Comparison of ENCODE assay signal across 7 mouse cellular contexts in the genomic region with DNA sequence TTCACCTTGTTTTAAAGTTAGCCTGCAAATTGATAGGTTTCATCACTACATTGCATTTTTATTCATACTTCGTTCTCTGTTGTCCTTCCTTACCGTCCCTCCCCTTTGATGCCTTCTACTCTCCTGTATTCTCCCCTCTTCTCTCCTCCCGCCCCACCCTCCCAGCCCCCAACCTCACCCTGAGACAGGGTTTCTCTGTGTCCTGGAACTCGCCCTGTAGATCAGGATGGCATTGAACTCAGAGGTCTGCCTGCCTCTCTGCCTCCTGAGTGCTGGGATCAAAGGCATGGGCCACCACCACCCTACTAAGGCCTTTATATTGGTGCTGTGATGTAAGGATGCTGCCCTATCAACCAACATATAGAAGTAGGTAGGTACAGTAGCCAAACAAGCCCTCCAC. TPM values are rescaled to one million over a fixed set of nuclear protein-coding genes. Genes with fewer than 3 reads are reported as not detected.
DNase-seq lines count a peak whose midpoint lies in the region; ATAC-seq and TF ChIP-seq lines count a peak whose summit lies in the region.

No protein-coding gene starts in this region.

- H3K36me3 ChIP-seq in lung, embryonic 14.5 days (ENCODE audit: insufficient read depth): no peaks in the 10 kb centered on the region
- H3K36me3 ChIP-seq in forebrain, embryonic 15.5 days: no peaks in the 10 kb centered on the region
- no peaks in the 10 kb centered on the region for H3K36me3 ChIP-seq in liver, embryonic 11.5 days (ENCODE audit: control insufficient read depth, insufficient read depth, low read length)
- no peaks in the 10 kb centered on the region for H3K36me3 ChIP-seq in stomach, embryonic 16.5 days (ENCODE audit: control insufficient read depth, insufficient read depth, low read length)
- H3K36me3 ChIP-seq in kidney, adult 2 months (ENCODE audit: control insufficient read depth, insufficient read depth, low read length): no peaks in the 10 kb centered on the region

- WGBS in lung, embryonic 14.5 days: 35% methylated on average over 4 of the region's 4 CpGs
- 40% methylated on average over 4 of the region's 4 CpGs for WGBS in forebrain, embryonic 15.5 days
- WGBS in liver, embryonic 11.5 days: 33% methylated on average over 4 of the region's 4 CpGs
- WGBS in stomach, embryonic 16.5 days: 34% methylated on average over 4 of the region's 4 CpGs
- WGBS in kidney, adult 2 months: 43% methylated on average over 4 of the region's 4 CpGs

- H3K9ac ChIP-seq in lung, embryonic 14.5 days: peak overlapping the region; percentile 63; the same call in 1 of the 2 replicates
- no peak overlapping the region for H3K9ac ChIP-seq in forebrain, embryonic 15.5 days (replicated peaks)
- H3K9ac ChIP-seq in liver, embryonic 11.5 days (ENCODE audit: low read depth, low read length): peak overlapping the region; percentile 68; the same call in 1 of the 2 replicates
- H3K9ac ChIP-seq in stomach, embryonic 16.5 days (ENCODE audit: low read length): no peak overlapping the region

- H3K4me3 ChIP-seq in lung, embryonic 14.5 days (ENCODE audit: low read depth, low read length): peak overlapping the region; percentile 57
- peak overlapping the region; percentile 63 for H3K4me3 ChIP-seq in forebrain, embryonic 15.5 days
- H3K4me3 ChIP-seq in liver, embryonic 11.5 days (ENCODE audit: low read depth, low read length): peak overlapping the region; percentile 74
- H3K4me3 ChIP-seq in stomach, embryonic 16.5 days (replicated peaks; ENCODE audit: low read length): peak overlapping the region; percentile 61
- H3K4me3 ChIP-seq in kidney, adult 2 months (ENCODE audit: insufficient read depth, low read depth, low read length): no peak overlapping the region

- no peaks in the 10 kb centered on the region for H3K27me3 ChIP-seq in lung, embryonic 14.5 days (ENCODE audit: insufficient read depth, low read length)
- no peaks in the 10 kb centered on the region for H3K27me3 ChIP-seq in forebrain, embryonic 15.5 days
- H3K27me3 ChIP-seq in liver, embryonic 11.5 days (replicated peaks; ENCODE audit: control insufficient read depth, insufficient read depth, low read length): no peaks in the 10 kb centered on the region
- no peaks in the 10 kb centered on the region for H3K27me3 ChIP-seq in stomach, embryonic 16.5 days (ENCODE audit: control insufficient read depth, insufficient read depth, low read length)
- no peaks in the 10 kb centered on the region for H3K27me3 ChIP-seq in kidney, adult 2 months (replicated peaks; ENCODE audit: control insufficient read depth, insufficient read depth, low read length)

- peak overlapping the region; percentile 89 for H3K4me2 ChIP-seq in lung, embryonic 14.5 days
- H3K4me2 ChIP-seq in forebrain, embryonic 15.5 days (replicated peaks): peak overlapping the region; percentile 82
- H3K4me2 ChIP-seq in liver, embryonic 11.5 days: peak overlapping the region; percentile 82
- peak overlapping the region; percentile 91 for H3K4me2 ChIP-seq in stomach, embryonic 16.5 days (ENCODE audit: low read depth, low read length)

- H3K27ac ChIP-seq in lung, embryonic 14.5 days (ENCODE audit: low read depth): no peak overlapping the region
- no peak overlapping the region for H3K27ac ChIP-seq in forebrain, embryonic 15.5 days (replicated peaks)
- H3K27ac ChIP-seq in liver, embryonic 11.5 days (ENCODE audit: low read depth, low read length): no peak overlapping the region
- H3K27ac ChIP-seq in stomach, embryonic 16.5 days (ENCODE audit: low read length): no peak overlapping the region
- H3K27ac ChIP-seq in kidney, adult 2 months (ENCODE audit: insufficient read depth, low read depth, low read length): no peak overlapping the region

- TF ChIP-seq POLR2A in kidney, adult 2 months (IDR thresholded peaks at IDR 0.05; ENCODE audit: low read depth, low read length): no peak

- no peaks in the 10 kb centered on the region for H3K4me1 ChIP-seq in lung, embryonic 14.5 days (ENCODE audit: insufficient read depth)
- peaks cover 10% of the 10 kb centered on the region for H3K4me1 ChIP-seq in forebrain, embryonic 15.5 days
- H3K4me1 ChIP-seq in liver, embryonic 11.5 days (replicated peaks; ENCODE audit: control insufficient read depth, insufficient read depth, low read length): 0 out of 2 replicates have a peak, but pooled peaks cover 15% of the 10 kb centered on the region
- no peaks in the 10 kb centered on the region for H3K4me1 ChIP-seq in stomach, embryonic 16.5 days (ENCODE audit: control insufficient read depth, insufficient read depth, low read length)
- no peaks in the 10 kb centered on the region for H3K4me1 ChIP-seq in kidney, adult 2 months (ENCODE audit: control insufficient read depth, insufficient read depth, low read length)

- ATAC-seq in lung, embryonic 14.5 days (ENCODE audit: insufficient read depth): peak; percentile 32; the same call in 1 of the 2 replicates
- ATAC-seq in forebrain, embryonic 15.5 days (replicated peaks): no peak
- no peak for ATAC-seq in liver, embryonic 11.5 days (replicated peaks; ENCODE audit: low FRiP score)
- ATAC-seq in stomach, embryonic 16.5 days (ENCODE audit: insufficient read depth, low FRiP score): no peak

- no peaks in the 10 kb centered on the region for H3K9me3 ChIP-seq in lung, embryonic 14.5 days (ENCODE audit: low read depth, low read length)
- no peaks in the 10 kb centered on the region for H3K9me3 ChIP-seq in forebrain, embryonic 15.5 days
- H3K9me3 ChIP-seq in liver, embryonic 11.5 days (ENCODE audit: control insufficient read depth, low read length): no peaks in the 10 kb centered on the region
- H3K9me3 ChIP-seq in stomach, embryonic 16.5 days (replicated peaks; ENCODE audit: control insufficient read depth, low read length): no peaks in the 10 kb centered on the region

- no peak for DNase-seq in lung, embryonic 14.5 days
- no peak for DNase-seq in lung, postnatal 10 days
- no peak for DNase-seq in liver, embryonic 11.5 days (ENCODE audit: low spot score)
- DNase-seq in layer of hippocampus, postnatal 36 days: no peak
- DNase-seq in kidney, adult 2 months: no peak

- no peak for TF ChIP-seq CTCF in lung, embryonic 14.5 days (IDR thresholded peaks at IDR 0.05; ENCODE audit: low read depth)
- no peak for TF ChIP-seq CTCF in kidney, adult 2 months (conservative IDR thresholded peaks at IDR 0.05; ENCODE audit: insufficient read depth, insufficient read length, low read depth, low read length)

RNA-seq across cellular contexts. Expression of gene Dhtkd1, which starts 0.5 kb away (rescaled TPM):
- 3.5 and 3.8 TPM in 2 replicates for polyA plus RNA-seq in lung, embryonic 14.5 days (2014; fragmentation: Nextera tagmentation; extraction: Ambion mirVana)
- 6.0 and 8.9 TPM in 2 replicates for polyA plus RNA-seq in forebrain, embryonic 15.5 days (2015; fragmentation: Nextera tagmentation; extraction: Ambion mirVana)
- polyA plus RNA-seq in liver, embryonic 11.5 days (2014; fragmentation: Nextera tagmentation; extraction: Ambion mirVana): 3.5 and 4.8 TPM in 2 replicates
- polyA plus RNA-seq in stomach, embryonic 16.5 days (2015; fragmentation: Nextera tagmentation; extraction: Ambion mirVana): 2.4 and 3.4 TPM in 2 replicates
- total RNA-seq in layer of hippocampus, postnatal 36 days (2021): 1 to 10 TPM; 8.2 to 8.9 TPM
- polyA plus RNA-seq in kidney, adult 2 months (2012; rRNA removed): 25.2 and 27.0 TPM in 2 replicates

RNA-seq across cellular contexts. Expression of gene Upf2, which starts 8.2 kb away (rescaled TPM):
- polyA plus RNA-seq in lung, embryonic 14.5 days (2014; fragmentation: Nextera tagmentation; extraction: Ambion mirVana): 11.6 and 11.7 TPM in 2 replicates
- polyA plus RNA-seq in forebrain, embryonic 15.5 days (2015; fragmentation: Nextera tagmentation; extraction: Ambion mirVana): 9.1 and 9.5 TPM in 2 replicates
- 10.4 and 10.7 TPM in 2 replicates for polyA plus RNA-seq in liver, embryonic 11.5 days (2014; fragmentation: Nextera tagmentation; extraction: Ambion mirVana)
- 10.4 and 11.3 TPM in 2 replicates for polyA plus RNA-seq in stomach, embryonic 16.5 days (2015; fragmentation: Nextera tagmentation; extraction: Ambion mirVana)
- total RNA-seq in layer of hippocampus, postnatal 36 days (2021): 10 to 100 TPM; 46.4 to 48.2 TPM
- 2.8 and 4.3 TPM in 2 replicates for polyA plus RNA-seq in kidney, adult 2 months (2012; rRNA removed)

RNA-seq across cellular contexts. Expression of gene Sec61a2, which starts 47.8 kb away (rescaled TPM):
- polyA plus RNA-seq in lung, embryonic 14.5 days (2014; fragmentation: Nextera tagmentation; extraction: Ambion mirVana): 72.6 and 74.0 TPM in 2 replicates
- polyA plus RNA-seq in forebrain, embryonic 15.5 days (2015; fragmentation: Nextera tagmentation; extraction: Ambion mirVana): 88.2 and 95.8 TPM in 2 replicates
- 48.1 and 51.8 TPM in 2 replicates for polyA plus RNA-seq in liver, embryonic 11.5 days (2014; fragmentation: Nextera tagmentation; extraction: Ambion mirVana)
- polyA plus RNA-seq in stomach, embryonic 16.5 days (2015; fragmentation: Nextera tagmentation; extraction: Ambion mirVana): 66.9 and 70.4 TPM in 2 replicates
- total RNA-seq in layer of hippocampus, postnatal 36 days (2021): 100 to 1,000 TPM in 1 of 2 experiments, 10 to 100 TPM in 1; 92.0 to 108 TPM
- polyA plus RNA-seq in kidney, adult 2 months (2012; rRNA removed): 23.3 and 26.7 TPM in 2 replicates

Comparison
In these comparisons a context has a peak if more than half of its experiments do, and no peak if none do; other contexts are left out.
1. H3K9ac ChIP-seq: peak in lung, embryonic 14.5 days (single experiment) and liver, embryonic 11.5 days (single experiment); none in forebrain, embryonic 15.5 days (single experiment) and stomach, embryonic 16.5 days (single experiment).
2. Peak in every context shown above with its lines, with median percentiles within 50 percentile points of each other: H3K4me2 ChIP-seq.